Mouse (Mus musculus) limb, embryonic 12.5 days (tissue): ENCODE measurements around the gene Rnf183. TPM values are rescaled to one million over a fixed set of nuclear protein-coding genes. Genes with fewer than 3 reads are reported as not detected.
"Not testable (repeated sequence)": the region's sequence is repeated elsewhere in the genome, so short reads cannot be mapped to it uniquely, and the experiment has no call there.

Source experiments
- ATAC-seq: fragments of 200-750 bp; cut with Nextera tagmentation; 2 replicates; pipeline ENCODE4 v1.8.0; 2017; ENCODE audit warnings: low read depth, moderate TSS enrichment; ENCODE audit not compliant: insufficient number of reproducible peaks, insufficient read depth, low FRiP score, low TSS enrichment
- H3K27ac ChIP-seq: fragments of 300-500 bp; sonication (generic); 2 replicates; pipeline ENCODE4 v1.5.1; 2016; ENCODE audit warnings: mild to moderate bottlenecking, moderate library complexity
- H3K27me3 ChIP-seq: fragments of 300-500 bp; sonication (generic); 2 replicates; pipeline ENCODE4 v1.6.1; 2016; ENCODE audit warnings: mild to moderate bottlenecking, moderate library complexity
- H3K36me3 ChIP-seq: fragments of 300-500 bp; sonication (generic); 2 replicates; pipeline ENCODE4 v1.6.1; 2016; ENCODE audit warnings: mild to moderate bottlenecking, moderate library complexity
- H3K4me1 ChIP-seq: fragments of 300-500 bp; sonication (generic); replicated peaks from 2 replicates; pipeline ENCODE4 v1.6.1; 2016
- H3K4me2 ChIP-seq: fragments of 300-500 bp; sonication (generic); 2 replicates; pipeline ENCODE4 v1.6.1; 2016; ENCODE audit warnings: mild to moderate bottlenecking, moderate library complexity
- H3K4me3 ChIP-seq: fragments of 300-500 bp; sonication (generic); replicated peaks from 2 replicates; pipeline ENCODE4 v1.5.1; 2016; ENCODE audit warnings: mild to moderate bottlenecking
- H3K9ac ChIP-seq: fragments of 300-500 bp; sonication (generic); replicated peaks from 2 replicates; pipeline ENCODE4 v1.6.1; 2016; ENCODE audit warnings: mild to moderate bottlenecking, moderate library complexity
- H3K9me3 ChIP-seq: fragments of 300-500 bp; sonication (generic); 2 replicates; pipeline ENCODE4 v1.6.1; 2016; ENCODE audit warnings: mild to moderate bottlenecking, moderate library complexity
- WGBS: fragments of 180-500 bp; shearing (Covaris S2); methylation state at CpG from one replicate; pipeline ENCODE4 v1.1.7; 2016; 5-methylcytosine and 5-hydroxymethylcytosine counted together
- polyA plus RNA-seq: library from polyadenylated mRNA; unstranded; fragments of >200 nt; fragmentation: Nextera tagmentation; extraction: Ambion mirVana; gene quantifications from 2 replicates; pipeline ENCODE4 v1.2.1, GENCODE M21; 2016

The Rnf183 gene
- not detected in 2 replicates for polyA plus RNA-seq

DNA sequence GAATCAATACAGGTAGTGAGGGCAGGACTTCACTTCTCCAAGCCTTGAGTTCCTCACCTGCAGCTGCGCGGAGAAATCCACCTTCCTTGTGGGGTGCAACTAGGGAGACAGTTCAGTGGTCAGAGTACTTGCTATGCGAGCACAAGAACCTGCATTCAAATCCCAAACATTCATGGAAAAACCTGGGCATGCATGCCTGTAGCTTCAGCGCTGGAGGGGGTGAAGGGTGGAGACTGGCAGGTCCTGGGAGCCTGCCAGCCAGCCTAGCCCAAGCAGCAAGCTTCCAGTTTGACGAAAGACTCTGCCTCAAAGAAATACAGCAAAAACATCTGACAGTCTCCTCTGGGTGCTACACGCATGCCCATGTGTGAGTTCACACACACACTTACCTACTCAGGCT lies at the start of gene Rnf183:
Gene Rnf183, minus strand, starts transcription at position 172 of the 400 bp plus-strand sequence.
- H3K9ac ChIP-seq = no peak within 1 kb of the TSS
- no peak within 1 kb of the TSS for H3K27ac ChIP-seq
- no peaks in the 10 kb centered on the region for H3K36me3 ChIP-seq
- H3K9me3 ChIP-seq = no peaks in the 10 kb centered on the region
- no peak within 1 kb of the TSS for H3K4me3 ChIP-seq
- no peaks in the 10 kb centered on the region for H3K4me1 ChIP-seq
- no peak within 1 kb of the TSS for H3K4me2 ChIP-seq
- ATAC-seq = no peak
- no peaks in the 10 kb centered on the region for H3K27me3 ChIP-seq
- WGBS = 82% methylated on average over 6 of the region's 6 CpGs

DNA sequence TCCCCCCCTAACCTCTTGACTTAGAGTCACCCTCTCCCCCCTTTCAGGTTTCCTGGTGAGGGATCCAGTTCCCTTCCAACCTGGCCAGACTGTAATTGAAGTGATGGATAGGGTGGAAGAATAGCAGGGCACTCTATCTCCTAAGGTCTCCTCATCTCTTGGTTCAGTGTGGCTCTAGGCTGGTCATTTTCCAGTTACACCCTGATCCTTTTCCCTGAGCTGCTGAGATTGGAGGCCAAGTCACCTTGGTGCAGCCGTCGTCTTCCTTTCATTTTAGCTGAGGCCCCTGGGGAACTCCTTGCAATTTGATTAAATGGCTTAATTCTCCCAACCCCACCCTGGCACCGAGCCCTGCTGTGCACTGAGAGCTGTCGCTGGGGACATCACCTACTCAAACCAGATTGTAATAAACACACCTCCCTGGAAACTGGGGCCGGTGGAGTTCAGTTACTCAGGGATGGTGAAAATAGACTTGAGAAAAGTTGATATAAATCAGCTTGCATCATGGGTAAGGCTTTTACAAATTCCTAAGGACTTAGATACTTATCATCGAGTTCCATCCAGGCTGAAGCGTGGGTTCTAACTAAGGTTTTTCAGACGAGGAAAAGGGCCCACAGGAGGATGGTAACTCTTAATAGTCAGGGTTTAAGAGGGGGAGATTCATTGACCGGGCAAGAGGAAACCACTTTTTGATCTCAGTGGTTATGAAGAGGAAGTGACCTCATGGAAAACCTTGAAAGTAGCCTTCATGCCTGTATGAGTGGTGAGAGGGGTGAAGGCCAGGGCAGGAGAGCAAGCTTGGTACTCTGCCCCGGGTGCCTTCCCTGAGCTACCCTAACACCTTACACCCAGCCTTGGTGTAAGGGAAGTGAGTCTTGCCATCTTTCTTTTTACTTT lies 45.9 kb upstream of the Rnf183 start:
- H3K9ac ChIP-seq = no peak overlapping the region
- no peaks in the 10 kb centered on the region for H3K9me3 ChIP-seq
- H3K27me3 ChIP-seq = peaks cover 42% of the 10 kb centered on the region
- no peak for ATAC-seq
- WGBS = 53% methylated on average over 10 of the region's 10 CpGs
- H3K36me3 ChIP-seq = no peaks in the 10 kb centered on the region
- no peak overlapping the region for H3K4me3 ChIP-seq
- H3K27ac ChIP-seq = no peak overlapping the region
- H3K4me1 ChIP-seq = peaks cover 12% of the 10 kb centered on the region
- peak overlapping the region; percentile 83; the same call in 1 of the 2 replicates for H3K4me2 ChIP-seq

DNA sequence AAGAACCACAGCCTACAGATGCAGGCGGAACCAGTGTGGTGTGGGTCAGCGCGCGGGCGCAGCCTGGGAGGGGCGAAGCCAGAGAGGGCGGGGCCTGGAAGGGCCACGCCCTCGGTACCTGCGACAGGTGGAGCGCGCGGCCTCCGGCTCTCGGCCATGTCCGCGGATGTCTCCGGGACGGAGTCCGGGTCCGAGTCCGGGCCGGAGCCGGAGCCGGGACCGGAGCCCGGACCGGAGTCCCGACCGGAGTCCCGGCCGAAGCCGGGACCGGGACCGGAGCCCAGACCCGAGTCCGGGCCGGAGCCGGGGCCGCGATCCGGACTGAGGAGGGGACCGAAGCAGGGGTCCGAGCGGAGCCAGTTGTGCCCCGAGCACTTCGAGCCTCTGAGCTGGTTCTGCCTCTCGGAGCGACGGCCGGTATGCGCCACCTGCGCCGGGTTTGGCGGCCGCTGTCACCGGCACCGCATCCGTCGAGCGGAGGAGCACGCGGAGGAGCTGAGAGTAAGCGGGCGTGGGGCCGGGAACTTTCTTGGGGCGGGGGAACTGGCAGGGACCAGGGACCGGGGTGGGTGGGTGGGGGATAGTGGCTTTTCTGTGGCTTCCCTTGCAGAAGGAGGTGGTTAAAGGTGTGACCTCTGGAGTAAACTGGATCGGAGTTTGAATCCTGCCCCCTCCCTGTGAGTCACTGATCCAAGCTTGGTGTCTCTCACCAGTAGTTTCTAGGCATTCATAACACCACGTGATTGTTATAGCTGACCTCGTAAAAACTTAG lies 45.1 kb upstream of the Rnf183 start, which contains the start of gene Bspry:
Gene Bspry, plus strand, starts transcription at position 117 of the 772 bp plus-strand sequence.
- peak within 1 kb of the TSS; percentile 34; the same call in 1 of the 2 replicates for H3K9ac ChIP-seq
- no peaks in the 10 kb centered on the region for H3K36me3 ChIP-seq
- peaks cover 42% of the 10 kb centered on the region for H3K27me3 ChIP-seq
- WGBS = 2% methylated on average over 69 of the region's 71 CpGs
- no peak within 1 kb of the TSS for H3K27ac ChIP-seq
- H3K4me3 ChIP-seq = peak within 1 kb of the TSS; percentile 48
- peaks cover 12% of the 10 kb centered on the region for H3K4me1 ChIP-seq
- H3K4me2 ChIP-seq = peak within 1 kb of the TSS; percentile 83
- H3K9me3 ChIP-seq = no peaks in the 10 kb centered on the region
- peak; percentile 42; the same call in 1 of the 2 replicates for ATAC-seq

DNA sequence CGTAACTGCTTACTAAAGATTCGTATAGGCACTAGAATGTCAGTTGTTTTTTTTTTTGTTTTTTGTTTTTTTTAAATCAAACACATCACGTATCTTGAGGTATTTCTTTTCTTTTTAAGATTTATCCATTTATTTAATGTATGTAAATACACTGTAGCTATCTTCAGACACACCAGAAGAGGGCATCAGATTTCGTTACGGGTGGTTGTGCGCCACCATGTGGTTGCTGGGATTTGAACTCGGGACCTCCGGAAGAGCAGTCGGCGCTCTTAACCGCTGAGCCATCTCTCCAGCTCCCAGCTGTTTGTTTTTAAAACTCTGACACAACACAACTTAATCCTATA lies 44.5 kb upstream of the Rnf183 start:
- ATAC-seq, H3K36me3 ChIP-seq, H3K9me3 ChIP-seq, H3K9ac ChIP-seq, H3K27ac ChIP-seq: not testable (repeated sequence)
- Histone ChIP-seq H3K4me1 (peaks cover 12% of the 10 kb centered on the region), H3K4me3 (peak overlapping the region; percentile 48), H3K27me3 (peaks cover 42% of the 10 kb centered on the region), H3K4me2 (peak overlapping the region; percentile 83)
- 14% methylated on average over 11 of the region's 11 CpGs for WGBS

DNA sequence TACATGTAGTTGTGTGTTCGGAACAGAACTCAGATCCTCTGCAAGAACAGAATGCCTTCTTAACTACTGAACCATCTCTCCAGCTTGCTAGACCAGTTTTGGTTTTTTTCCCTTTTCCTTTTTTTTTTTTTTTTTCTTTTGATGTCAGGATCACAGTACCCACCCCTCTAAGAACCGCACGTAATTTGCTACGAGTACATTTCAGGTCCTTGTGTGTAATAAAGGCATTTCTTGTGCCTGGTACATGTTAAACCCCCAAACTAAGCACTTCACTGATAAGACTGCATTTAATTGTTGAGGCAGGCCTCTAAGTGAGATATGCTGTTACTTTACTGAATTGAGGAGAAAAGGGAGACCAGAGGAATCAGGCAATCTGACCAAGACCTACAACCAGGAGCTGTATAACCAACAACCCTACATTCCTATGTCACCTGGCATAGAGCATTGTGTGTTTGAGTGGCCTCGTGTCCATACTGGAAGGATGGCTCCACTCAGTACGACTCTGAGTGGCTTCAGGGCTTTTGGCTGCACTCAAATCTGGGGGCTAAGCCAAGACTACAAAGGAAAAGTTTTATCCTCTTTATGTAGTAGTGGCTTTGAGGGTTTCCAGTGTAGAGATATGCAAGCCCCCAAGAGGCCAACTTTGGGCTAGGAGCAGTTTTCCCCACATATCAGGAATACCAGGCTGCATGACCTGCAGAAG lies 42.6 kb upstream of the Rnf183 start:
- Histone ChIP-seq H3K27me3 (peaks cover 42% of the 10 kb centered on the region), H3K27ac (no peak overlapping the region), H3K9ac (no peak overlapping the region), H3K4me2 (no peak overlapping the region), H3K4me1 (peaks cover 12% of the 10 kb centered on the region), H3K36me3 (no peaks in the 10 kb centered on the region), H3K9me3 (no peaks in the 10 kb centered on the region), H3K4me3 (no peak overlapping the region)
- no peak for ATAC-seq
- 80% methylated on average over 6 of the region's 6 CpGs for WGBS

DNA sequence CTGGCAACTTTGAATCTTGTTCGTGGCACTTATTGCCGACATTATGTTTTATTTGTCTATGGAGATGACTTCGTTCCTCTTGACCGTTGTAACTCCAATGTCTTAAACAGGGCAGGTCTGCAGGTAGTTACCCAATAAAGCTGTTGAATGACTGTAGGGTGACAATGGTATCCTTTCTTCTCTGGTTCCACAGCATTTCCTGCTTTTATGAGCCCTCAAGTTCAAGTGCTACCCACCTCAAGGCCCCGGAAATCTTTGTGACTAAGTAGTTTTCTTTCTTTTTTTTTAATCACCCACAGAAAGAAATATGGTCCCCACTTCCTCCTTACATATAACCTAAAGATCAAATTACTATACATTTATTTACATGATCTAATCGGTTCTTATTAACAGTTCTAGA lies 40.7 kb upstream of the Rnf183 start:
- no peak overlapping the region for H3K4me3 ChIP-seq
- 83% methylated on average over 6 of the region's 6 CpGs for WGBS
- H3K27me3 ChIP-seq = peaks cover 23% of the 10 kb centered on the region
- H3K9me3 ChIP-seq = no peaks in the 10 kb centered on the region
- H3K36me3 ChIP-seq = no peaks in the 10 kb centered on the region
- H3K4me2 ChIP-seq = no peak overlapping the region
- no peak overlapping the region for H3K27ac ChIP-seq
- H3K4me1 ChIP-seq = peaks cover 11% of the 10 kb centered on the region
- ATAC-seq = no peak
- H3K9ac ChIP-seq = no peak overlapping the region

DNA sequence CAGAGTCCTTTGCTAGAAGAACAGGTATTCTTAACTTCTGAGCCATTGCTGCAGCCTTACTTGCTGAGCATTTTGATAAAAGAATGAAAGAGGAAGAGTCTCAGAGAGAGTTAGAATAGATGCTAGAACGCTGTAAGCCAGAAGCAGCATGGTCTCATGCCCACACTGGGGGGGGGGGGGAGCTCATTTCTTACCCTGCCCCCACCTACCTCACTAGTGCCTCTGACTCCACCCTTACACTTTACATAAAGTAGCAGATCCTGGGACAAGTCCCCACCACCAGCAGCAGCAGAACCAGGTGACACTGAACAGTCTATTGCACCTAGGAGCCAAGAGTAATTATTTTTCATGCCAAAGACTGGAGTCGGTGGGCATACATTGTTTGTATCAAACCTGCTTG lies 40.1 kb upstream of the Rnf183 start:
- ATAC-seq = no peak
- H3K4me2 ChIP-seq = no peak overlapping the region
- H3K27ac ChIP-seq = no peak overlapping the region
- peaks cover 10% of the 10 kb centered on the region for H3K4me1 ChIP-seq
- WGBS = 89% methylated on average over 2 of the region's 2 CpGs
- no peak overlapping the region for H3K4me3 ChIP-seq
- peaks cover 17% of the 10 kb centered on the region for H3K27me3 ChIP-seq
- H3K9ac ChIP-seq = no peak overlapping the region
- no peaks in the 10 kb centered on the region for H3K36me3 ChIP-seq
- H3K9me3 ChIP-seq = no peaks in the 10 kb centered on the region

DNA sequence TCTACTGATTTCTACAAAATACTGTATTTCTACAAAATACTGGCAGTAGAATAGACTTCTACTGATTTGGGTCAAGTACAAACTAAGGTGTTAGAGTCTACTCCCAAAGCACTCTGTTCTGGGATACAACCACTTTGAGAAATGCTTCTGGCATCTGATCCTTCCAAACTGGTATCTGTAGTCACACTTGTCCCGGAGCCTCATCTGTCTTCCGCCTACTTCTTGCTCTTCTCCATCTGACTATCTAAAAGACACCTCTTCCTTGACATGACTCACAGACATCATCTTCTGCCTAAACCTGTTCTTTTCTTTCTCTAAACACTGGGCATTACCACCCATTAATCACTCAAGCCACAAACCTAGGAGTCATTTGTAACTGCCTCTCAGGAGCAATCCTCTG lies 37.0 kb upstream of the Rnf183 start:
- WGBS = 90% methylated on average over 2 of the region's 2 CpGs
- Histone ChIP-seq H3K9ac (no peak overlapping the region), H3K36me3 (no peaks in the 10 kb centered on the region), H3K27me3 (no peaks in the 10 kb centered on the region; the same call in 1 of the 2 replicates), H3K27ac (no peak overlapping the region), H3K4me1 (no peaks in the 10 kb centered on the region), H3K4me3 (no peak overlapping the region), H3K4me2 (no peak overlapping the region), H3K9me3 (no peaks in the 10 kb centered on the region)
- ATAC-seq = no peak

DNA sequence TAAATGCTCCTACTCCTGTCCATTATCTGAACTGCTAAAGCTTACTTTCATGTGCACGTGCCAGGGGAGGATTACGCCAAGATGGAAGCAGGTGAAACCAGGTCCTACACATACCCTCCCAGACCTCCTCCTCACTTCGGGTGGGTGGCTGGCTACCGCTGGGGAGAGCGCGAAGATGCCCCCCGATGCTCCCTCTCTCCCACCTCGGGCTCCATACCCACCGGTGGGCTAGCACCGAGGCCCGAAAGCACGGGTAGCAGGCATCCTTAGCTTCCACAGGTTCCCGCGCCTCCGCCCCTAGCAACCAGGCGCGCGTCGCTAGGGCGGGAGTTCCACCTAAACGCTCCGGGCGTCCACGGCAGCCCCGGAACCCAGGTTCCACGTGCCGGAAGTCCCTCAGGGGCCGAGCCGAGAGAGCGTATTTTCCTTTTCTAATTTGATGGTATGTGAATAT lies 35.6 kb upstream of the Rnf183 start, which contains the start of gene Wdr31:
Gene Wdr31, minus strand, starts transcription at position 299 of the 454 bp plus-strand sequence.
- Histone ChIP-seq H3K4me2 (peak within 1 kb of the TSS; percentile 75), H3K27ac (no peak within 1 kb of the TSS), H3K27me3 (no peaks in the 10 kb centered on the region; the same call in 1 of the 2 replicates), H3K9me3 (no peaks in the 10 kb centered on the region), H3K36me3 (no peaks in the 10 kb centered on the region), H3K9ac (peak within 1 kb of the TSS; percentile 68), H3K4me1 (no peaks in the 10 kb centered on the region), H3K4me3 (peak within 1 kb of the TSS; percentile 63)
- peak; percentile 82 for ATAC-seq
- under 1% methylated on average over 30 of the region's 30 CpGs for WGBS

DNA sequence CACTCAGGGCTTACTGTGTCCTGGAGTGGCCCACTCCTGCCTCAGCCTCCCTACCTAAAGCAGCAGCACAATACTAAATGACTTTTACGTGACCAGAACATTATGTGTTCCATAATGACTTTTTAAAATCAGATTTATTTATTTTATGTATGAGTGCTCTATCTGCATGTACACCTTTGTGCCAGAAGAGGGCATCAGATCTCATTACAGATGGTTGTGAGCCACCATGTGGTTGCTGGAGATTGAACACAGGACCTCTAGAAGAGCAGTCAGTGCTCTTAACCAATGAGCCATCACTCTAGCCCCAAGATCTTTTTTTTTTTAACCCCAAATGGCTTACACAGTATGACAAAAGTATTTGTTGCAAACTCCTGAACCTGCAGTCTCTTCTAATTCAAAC lies 33.1 kb upstream of the Rnf183 start:
- H3K27me3 ChIP-seq = no peaks in the 10 kb centered on the region
- H3K36me3 ChIP-seq = 0 out of 2 replicates have a peak, but pooled peaks cover under 1% of the 10 kb centered on the region
- no peaks in the 10 kb centered on the region for H3K9me3 ChIP-seq
- no peaks in the 10 kb centered on the region for H3K4me1 ChIP-seq
- H3K4me3 ChIP-seq = no peak overlapping the region
- H3K27ac ChIP-seq = no peak overlapping the region
- ATAC-seq = no peak
- 91% methylated on average over 1 of the region's 1 CpGs for WGBS
- no peak overlapping the region for H3K9ac ChIP-seq
- H3K4me2 ChIP-seq = no peak overlapping the region
